Mouse (Mus musculus) left cerebral cortex, postnatal 36 days (tissue): ENCODE measurements around the gene Bcr. TPM values are rescaled to one million over a fixed set of nuclear protein-coding genes. Genes with fewer than 3 reads are reported as not detected.

Experiments
- DNase-seq, 2 experiments: peaks; one replicate each; pipeline ENCODE4 v3.0.0; 2021 to 2022; ENCODE audit warnings: low spot score in 2 of 2, mixed read lengths in 1 of 2
- intact Hi-C: fragments of 180-260 bp; cut with DNase I; formaldehyde crosslinking; loops from one replicate; pipeline ENCODE4 v1.15.1; 2025
- total RNA-seq, 2 experiments: library from RNA; stranded (reverse); gene quantifications; 2 replicates each; pipeline ENCODE4 v1.2.3; 2021

The Bcr gene
- total RNA-seq, 2 experiments from 2014 or later = 89.8 to 116 TPM

- DNase-seq = no peak
- intact Hi-C loops = no loop called here
Observed at GRCm38 (mm10) chr10:75054125-75054524, 6.3 kb upstream of the Bcr start.

- DNase-seq = no peak
- intact Hi-C loops = no loop called here
Observed at GRCm38 (mm10) chr10:75055672-75056071, 4.7 kb upstream of the Bcr start.

DNA sequence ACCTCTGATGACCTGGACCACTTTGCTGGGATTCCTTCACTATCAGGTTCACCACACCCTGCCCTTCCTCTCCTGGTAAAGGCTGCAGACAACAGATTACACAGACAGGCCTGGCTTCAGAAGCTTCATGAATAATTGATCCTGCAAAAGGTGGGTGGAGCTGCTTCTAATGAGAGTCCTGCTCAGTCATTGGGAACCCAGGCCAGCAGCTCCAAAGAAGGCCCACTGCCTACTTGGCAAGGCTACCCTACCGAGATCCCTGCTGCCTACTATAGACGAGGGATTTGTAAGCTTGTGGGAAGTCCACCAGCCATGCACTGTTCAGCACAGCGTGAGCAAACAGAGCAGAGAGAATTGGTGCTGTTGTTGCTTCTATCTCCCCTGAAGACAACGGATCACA lies 4.1 kb upstream of the Bcr start:
- intact Hi-C loops = no loop called here
- DNase-seq = peak in 1 of 2 experiments; percentile 29

- DNase-seq = no peak
- intact Hi-C loops = no loop called here
Observed at GRCm38 (mm10) chr10:75058336-75058735, 2.1 kb upstream of the Bcr start.

GRCm38 (mm10) chr10:75058761-75059395 lies 1.5 kb upstream of the Bcr start:
- no peak for DNase-seq
- intact Hi-C loops = loop anchor here (1.0 kb wide), 1 partner anchor 92 kb away; no protein-coding TSS in a partner anchor

DNA sequence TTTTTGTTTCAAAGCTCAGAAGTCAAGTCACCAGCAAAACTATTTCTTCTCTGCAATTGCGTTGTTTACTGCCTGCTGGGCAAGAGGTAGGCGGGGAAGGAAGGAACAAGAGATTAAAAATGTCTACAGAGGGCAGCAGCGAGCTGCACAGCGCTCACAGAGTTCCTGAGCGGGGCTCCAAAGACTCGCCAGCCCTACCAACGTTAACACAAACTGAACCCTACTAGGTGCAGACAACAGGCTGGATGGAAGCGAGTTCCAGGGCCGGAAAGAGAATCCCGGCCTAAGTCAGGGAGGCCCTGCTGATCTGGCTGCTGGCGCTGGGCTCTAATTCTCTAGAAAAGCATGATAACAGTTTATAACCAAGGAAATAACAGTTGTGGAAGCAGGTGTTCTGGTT lies 996 bp upstream of the Bcr start:
- peak; percentile 55 to 70 for DNase-seq
- intact Hi-C loops = loop anchor here (1.0 kb wide), 1 partner anchor 92 kb away; no protein-coding TSS in a partner anchor

- DNase-seq = peak; percentile 40 to 58
- intact Hi-C loops = no loop called here
Observed at GRCm38 (mm10) chr10:75060843-75061235, 447 bp downstream of the Bcr start.

- peak; percentile 26 to 35 for DNase-seq
- intact Hi-C loops = no loop called here
Observed at GRCm38 (mm10) chr10:75061341-75062188, 1.2 kb downstream of the Bcr start.

DNA sequence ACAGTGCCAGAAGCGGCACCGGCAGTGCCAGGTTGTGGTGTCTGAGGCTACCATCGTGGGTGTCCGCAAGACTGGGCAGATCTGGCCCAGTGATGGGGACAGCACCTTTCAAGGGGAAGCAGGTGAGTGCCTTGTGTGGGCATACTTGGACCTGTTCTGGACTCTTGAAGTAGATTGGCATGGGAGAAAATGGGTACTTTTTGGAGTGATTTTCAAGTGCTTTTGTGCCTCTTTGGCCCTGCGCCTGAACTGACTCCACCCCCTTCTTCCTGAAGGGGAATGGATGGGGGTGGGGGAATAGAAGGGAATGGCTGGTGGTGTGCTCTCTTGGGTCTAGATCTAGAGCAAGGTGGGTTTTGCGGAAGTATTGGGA lies 1.8 kb downstream of the Bcr start:
- peak in 1 of 2 experiments; percentile 19 for DNase-seq
- intact Hi-C loops = no loop called here

DNA sequence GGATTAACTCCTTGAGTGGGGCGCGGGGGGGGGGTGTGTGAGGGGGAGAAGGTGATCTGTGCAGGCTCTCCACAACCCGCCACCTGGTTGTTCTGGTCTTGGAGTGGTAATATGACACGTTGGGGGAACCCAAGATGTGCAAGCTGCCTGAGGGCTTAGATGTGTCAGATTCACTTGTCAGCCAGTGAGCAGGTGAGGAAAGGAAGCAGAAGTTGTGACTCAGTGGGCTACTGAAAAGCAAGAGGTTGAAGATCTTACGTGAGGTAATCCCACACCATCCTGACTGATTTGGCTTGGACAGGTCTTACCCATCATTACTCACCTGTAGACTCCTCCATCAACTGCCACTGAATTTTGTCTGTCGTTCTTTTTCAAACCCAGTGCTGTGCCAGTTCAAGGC lies 2.2 kb downstream of the Bcr start:
- intact Hi-C loops = no loop called here

GRCm38 (mm10) chr10:75063301-75063965 lies 3.0 kb downstream of the Bcr start:
- no peak for DNase-seq
- intact Hi-C loops = no loop called here

More for the DNA sequence above, 2.2 kb downstream of the Bcr start:
- DNase-seq = no peak

DNA sequence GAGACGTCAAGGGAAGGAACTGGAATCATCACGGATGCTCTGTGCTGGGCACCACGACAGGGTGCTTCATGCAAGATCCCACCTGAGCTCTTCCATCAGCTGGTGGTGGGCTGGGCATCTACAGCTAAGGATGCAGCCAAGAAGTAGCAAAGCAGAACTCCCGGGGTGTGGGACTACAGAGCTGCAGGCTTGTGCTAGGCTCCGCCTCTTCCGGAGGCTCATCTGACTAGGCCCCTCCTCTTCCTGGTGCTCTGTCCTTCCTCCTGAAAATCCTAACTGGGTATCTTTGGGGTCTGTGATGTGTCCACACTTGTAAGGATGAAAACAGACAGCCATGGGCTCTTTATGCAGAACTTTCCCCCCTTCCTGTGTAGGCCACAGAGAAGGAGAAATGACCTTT lies 5.3 kb downstream of the Bcr start:
- no peak for DNase-seq
- intact Hi-C loops = no loop called here

- DNase-seq = no peak
- intact Hi-C loops = no loop called here
Observed at GRCm38 (mm10) chr10:75067446-75067845, 7.1 kb downstream of the Bcr start.

DNA sequence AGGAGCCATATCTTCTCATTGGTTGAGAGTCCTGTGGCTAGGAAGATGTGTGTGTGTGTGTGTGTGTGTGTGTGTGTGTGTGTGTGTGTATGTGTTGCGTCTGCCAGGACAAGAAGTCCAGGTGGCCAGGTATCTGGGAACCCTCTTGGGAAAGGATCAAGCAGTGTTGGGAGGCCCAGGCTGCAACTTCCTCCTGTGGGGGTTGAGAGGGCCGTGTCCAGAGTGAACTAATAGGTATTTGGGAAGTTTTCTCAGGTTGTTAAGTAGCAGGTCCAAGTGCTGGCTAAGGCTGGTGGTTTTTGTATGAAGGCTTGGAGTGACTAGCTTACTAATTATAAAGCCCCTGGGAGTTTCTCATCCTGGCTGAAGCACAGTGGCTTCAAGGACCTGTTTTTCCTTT lies 7.7 kb downstream of the Bcr start:
- intact Hi-C loops = no loop called here
- DNase-seq = no peak

- intact Hi-C loops = no loop called here
- DNase-seq = no peak
Observed at GRCm38 (mm10) chr10:75068624-75069328, 8.4 kb downstream of the Bcr start.

- intact Hi-C loops = no loop called here
- no peak for DNase-seq
Observed at GRCm38 (mm10) chr10:75070281-75070976, 10.0 kb downstream of the Bcr start.

DNA sequence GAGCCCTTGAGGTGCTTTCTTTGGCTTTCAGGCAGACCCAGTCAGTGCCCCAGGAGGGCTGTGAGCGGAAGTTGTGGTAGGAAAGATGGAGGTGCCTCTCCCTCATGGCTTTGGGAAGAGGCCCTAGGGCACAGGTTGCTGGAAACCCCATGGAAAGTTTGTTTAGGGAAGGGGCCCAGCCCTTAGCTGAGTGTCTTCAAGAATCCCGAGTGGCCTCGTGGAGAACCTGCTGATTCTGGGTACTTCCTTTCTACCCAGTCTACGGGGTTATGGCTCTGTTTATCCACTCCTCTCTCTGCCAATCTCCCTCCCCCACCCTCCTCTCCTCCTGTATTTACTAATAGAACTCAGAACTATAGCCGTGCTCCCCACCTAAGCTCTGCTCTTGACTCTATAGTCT lies 15.3 kb downstream of the Bcr start:
- no peak for DNase-seq
- intact Hi-C loops = no loop called here

DNA sequence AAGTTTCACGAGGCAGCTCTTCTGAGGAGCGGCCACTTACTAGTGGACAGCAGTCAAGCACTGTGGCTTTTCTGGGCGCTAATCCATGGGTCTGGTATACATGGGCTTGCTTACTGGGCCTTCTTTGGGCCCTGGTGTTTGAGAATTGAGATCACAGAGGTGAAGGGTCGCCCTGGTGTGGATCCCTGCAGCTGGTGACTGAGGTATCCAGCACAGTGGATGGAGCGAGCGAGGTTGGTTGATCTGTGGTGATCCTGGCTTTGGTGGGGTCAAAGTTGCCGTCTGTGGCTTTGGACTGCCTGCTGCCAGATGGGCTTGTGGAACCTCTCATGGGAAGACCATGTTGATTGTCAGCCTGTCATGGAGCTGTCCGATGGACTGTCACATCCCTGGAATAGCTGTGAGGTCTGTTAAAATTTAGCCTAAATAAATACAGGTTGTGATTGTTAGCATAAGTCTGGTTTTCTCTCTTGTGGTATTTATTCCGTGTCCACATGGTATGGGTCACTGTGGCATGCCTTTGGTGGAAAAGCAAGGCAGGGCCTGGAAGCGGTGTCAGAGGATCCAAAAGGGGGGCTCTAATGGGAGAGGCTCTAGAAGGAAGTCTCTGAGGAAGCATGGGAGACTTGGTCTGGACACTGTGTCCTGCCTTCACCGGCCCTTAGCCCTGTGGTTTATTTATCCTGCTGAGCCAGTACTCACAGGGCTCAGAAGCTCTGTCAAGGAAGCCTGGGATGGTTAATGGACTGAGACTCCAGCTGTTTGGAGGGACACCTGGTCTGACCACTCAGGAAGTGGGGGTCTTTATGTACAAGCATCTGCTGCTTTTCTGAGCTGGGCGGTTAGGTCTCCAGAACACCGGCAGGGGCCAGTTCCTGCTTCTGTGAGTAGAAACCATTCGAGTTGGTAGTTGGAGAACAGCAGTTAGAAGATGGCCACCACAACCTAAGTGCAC lies 18.1 kb downstream of the Bcr start:
- DNase-seq = no peak
- intact Hi-C loops = no loop called here
